Mouse (Mus musculus) testis, adult 2 months (tissue): ENCODE measurements around the gene Prkcsh. TPM values are rescaled to one million over a fixed set of nuclear protein-coding genes. Genes with fewer than 3 reads are reported as not detected.

Experiments
- H3K27ac ChIP-seq: fragments of 200-500 bp; 2 replicates; pipeline ENCODE4 v1.5.1; 2012; ENCODE audit warnings: low read depth, low read length; ENCODE audit not compliant: control insufficient read depth, insufficient read depth
- H3K27me3 ChIP-seq: fragments of 200-500 bp; 2 replicates; pipeline ENCODE4 v1.6.1; 2012; ENCODE audit warnings: mild to moderate bottlenecking, low read length, moderate library complexity; ENCODE audit not compliant: control insufficient read depth, insufficient read depth
- H3K36me3 ChIP-seq: fragments of 200-500 bp; 2 replicates; pipeline ENCODE4 v1.6.1; 2012; ENCODE audit warnings: mild to moderate bottlenecking, low read length; ENCODE audit not compliant: control insufficient read depth, insufficient read depth
- H3K4me1 ChIP-seq: fragments of 200-500 bp; 2 replicates; pipeline ENCODE4 v1.6.1; 2012; ENCODE audit warnings: low read length; ENCODE audit not compliant: control insufficient read depth, insufficient read depth
- H3K4me3 ChIP-seq: fragments of 200-500 bp; 2 replicates; pipeline ENCODE4 v1.5.1; 2012; ENCODE audit warnings: low read depth, mild to moderate bottlenecking, low read length, moderate library complexity, mixed read lengths; ENCODE audit not compliant: control insufficient read depth
- CTCF ChIP-seq: fragments of 200-500 bp; IDR thresholded peaks from 2 replicates; pipeline ENCODE4 v1.5.1; 2012; ENCODE audit warnings: low read depth, mild to moderate bottlenecking, inconsistent platforms, low read length, moderate library complexity; ENCODE audit not compliant: control insufficient read depth, insufficient read depth, insufficient replicate concordance
- POLR2A ChIP-seq: fragments of 200-500 bp; IDR thresholded peaks from 2 replicates; pipeline ENCODE4 v1.6.1; 2012; ENCODE audit warnings: low read depth, mild to moderate bottlenecking, inconsistent platforms, low read length, moderate library complexity; ENCODE audit not compliant: control insufficient read depth
- polyA plus RNA-seq: library from polyadenylated mRNA; depleted of rRNA; stranded (reverse); fragments of >200 nt; gene quantifications from 2 replicates; pipeline ENCODE4 v1.2.3, GENCODE M21; 2012

Prkcsh gene
- polyA plus RNA-seq, 1 experiment = 41.2 TPM

- TF ChIP-seq CTCF (no peak), POLR2A (no peak)
- H3K4me1 ChIP-seq = no peaks in the 10 kb centered on the region
- no peak overlapping the region for H3K27ac ChIP-seq
- H3K36me3 ChIP-seq = no peaks in the 10 kb centered on the region; the same call in none of the 2 replicates
- no peaks in the 10 kb centered on the region for H3K27me3 ChIP-seq
- no peak overlapping the region for H3K4me3 ChIP-seq
Observed at GRCm38 (mm10) chr9:22011055-22011454, 8.4 kb downstream of the Prkcsh start.

- TF ChIP-seq CTCF (no peak), POLR2A (no peak)
- peaks cover 3% of the 10 kb centered on the region; the same call in 1 of the 2 replicates for H3K4me1 ChIP-seq
- no peaks in the 10 kb centered on the region for H3K27me3 ChIP-seq
- no peaks in the 10 kb centered on the region; the same call in 1 of the 2 replicates for H3K36me3 ChIP-seq
- no peak overlapping the region for H3K27ac ChIP-seq
- H3K4me3 ChIP-seq = no peak overlapping the region
Observed at GRCm38 (mm10) chr9:22012731-22013130, 10.1 kb downstream of the Prkcsh start.

GRCm38 (mm10) chr9:22016245-22016644 lies 13.6 kb downstream of the Prkcsh start:
- Histone ChIP-seq H3K4me3 (no peak overlapping the region), H3K4me1 (peaks cover 3% of the 10 kb centered on the region; the same call in 1 of the 2 replicates), H3K27me3 (no peaks in the 10 kb centered on the region), H3K27ac (no peak overlapping the region), H3K36me3 (no peaks in the 10 kb centered on the region; the same call in 1 of the 2 replicates)
- TF ChIP-seq POLR2A = no peak
- TF ChIP-seq CTCF = no peak

DNA sequence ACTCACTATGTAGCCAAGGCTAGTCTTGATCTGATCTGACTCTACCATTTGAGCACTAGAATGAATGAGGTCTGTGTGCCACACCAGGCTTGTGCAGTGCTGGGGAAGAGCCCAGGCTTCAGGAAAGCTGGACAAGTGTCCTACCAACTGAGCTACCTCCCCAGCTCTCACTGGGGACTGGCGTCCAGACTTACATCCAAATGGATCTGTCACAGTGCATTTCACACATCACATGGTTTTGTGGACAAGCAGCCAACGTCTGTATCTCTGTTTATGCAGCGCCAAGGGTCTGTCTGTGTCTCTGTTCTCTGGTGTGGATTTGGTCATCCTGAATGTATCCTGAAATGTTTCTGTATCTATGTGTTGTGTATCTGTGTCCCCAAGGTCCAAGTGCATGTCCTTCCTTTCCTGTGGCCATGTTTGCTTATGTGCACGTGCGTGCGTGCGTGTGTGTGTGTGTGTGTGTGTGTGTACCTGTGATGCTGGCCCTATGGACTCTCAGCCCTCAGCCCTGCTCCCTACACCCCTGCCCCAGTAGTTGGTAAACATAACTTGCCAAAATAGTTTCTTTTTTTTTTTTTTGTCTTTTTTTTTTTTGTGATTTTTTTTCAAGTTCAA lies 14.7 kb downstream of the Prkcsh start:
- H3K36me3 ChIP-seq = no peaks in the 10 kb centered on the region; the same call in 1 of the 2 replicates
- no peaks in the 10 kb centered on the region for H3K27me3 ChIP-seq
- H3K4me3 ChIP-seq = no peak overlapping the region
- TF ChIP-seq POLR2A (no peak), CTCF (no peak)
- peaks cover 3% of the 10 kb centered on the region; the same call in 1 of the 2 replicates for H3K4me1 ChIP-seq
- H3K27ac ChIP-seq = no peak overlapping the region

DNA sequence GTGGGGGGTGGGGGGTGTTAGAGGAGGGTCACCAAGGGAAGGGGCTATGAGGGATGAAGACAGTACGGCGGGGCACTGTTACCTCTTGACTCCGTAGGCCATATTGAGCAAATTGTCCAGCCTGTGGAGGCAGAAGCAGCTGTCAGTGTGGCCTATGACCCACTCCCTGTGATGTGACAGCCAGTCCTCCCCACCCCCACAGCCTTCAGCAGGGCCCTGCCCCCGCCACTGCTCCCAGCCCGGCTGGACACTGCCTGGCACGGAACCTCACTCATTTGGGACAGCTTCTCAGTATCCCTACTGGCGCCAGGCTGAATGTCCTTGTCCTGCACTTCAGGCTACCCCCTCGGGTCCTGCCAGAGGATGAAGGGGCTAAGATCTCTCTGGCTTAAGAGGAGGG lies 22.0 kb downstream of the Prkcsh start:
- no peaks in the 10 kb centered on the region for H3K4me1 ChIP-seq
- H3K36me3 ChIP-seq = no peaks in the 10 kb centered on the region
- no peak overlapping the region for H3K4me3 ChIP-seq
- H3K27ac ChIP-seq = no peak overlapping the region
- no peak for TF ChIP-seq CTCF
- no peaks in the 10 kb centered on the region for H3K27me3 ChIP-seq

GRCm38 (mm10) chr9:22028467-22028866 lies 25.9 kb downstream of the Prkcsh start:
- Histone ChIP-seq H3K4me1 (no peaks in the 10 kb centered on the region), H3K36me3 (no peaks in the 10 kb centered on the region), H3K4me3 (no peak overlapping the region)

GRCm38 (mm10) chr9:22030386-22030785 lies 27.8 kb downstream of the Prkcsh start:
- H3K4me1 ChIP-seq = peaks cover 2% of the 10 kb centered on the region; the same call in 1 of the 2 replicates
- no peak overlapping the region for H3K27ac ChIP-seq
- no peak for TF ChIP-seq POLR2A
- no peak for TF ChIP-seq CTCF

More at GRCm38 (mm10) chr9:22028467-22028866, 25.9 kb downstream of the Prkcsh start:
- TF ChIP-seq CTCF (no peak), POLR2A (no peak)
- Histone ChIP-seq H3K27me3 (no peaks in the 10 kb centered on the region), H3K27ac (no peak overlapping the region)

More at GRCm38 (mm10) chr9:22030386-22030785, 27.8 kb downstream of the Prkcsh start:
- Histone ChIP-seq H3K27me3 (no peaks in the 10 kb centered on the region), H3K36me3 (no peaks in the 10 kb centered on the region), H3K4me3 (no peak overlapping the region)
